Mouse (Mus musculus) midbrain, embryonic 16.5 days (tissue): Measurements from ENCODE around the gene Zfand3. TPM values are rescaled to one million over a fixed set of nuclear protein-coding genes. Genes with fewer than 3 reads are reported as not detected.

Experiments
- ATAC-seq: fragments of 200-750 bp; cut with Nextera tagmentation; 2 replicates; pipeline ENCODE4 v1.8.0; 2017; ENCODE audit warnings: moderate TSS enrichment
- H3K27ac ChIP-seq: fragments of 300-500 bp; sonication (generic); 2 replicates; pipeline ENCODE4 v1.5.1; 2014; ENCODE audit warnings: mild to moderate bottlenecking, low read length, mixed read lengths
- H3K27me3 ChIP-seq: fragments of 300-500 bp; sonication (generic); 2 replicates; pipeline ENCODE4 v1.6.1; 2014; ENCODE audit warnings: low read depth, low read length, mixed read lengths; ENCODE audit not compliant: control insufficient read depth, insufficient read depth
- H3K36me3 ChIP-seq: fragments of 300-500 bp; sonication (generic); 2 replicates; pipeline ENCODE4 v1.6.1; 2014; ENCODE audit warnings: mild to moderate bottlenecking, low read length, moderate library complexity, mixed read lengths; ENCODE audit not compliant: control insufficient read depth, insufficient read depth
- H3K4me1 ChIP-seq: fragments of 300-500 bp; sonication (generic); 2 replicates; pipeline ENCODE4 v1.6.1; 2014; ENCODE audit warnings: mild to moderate bottlenecking, low read length, mixed read lengths; ENCODE audit not compliant: control insufficient read depth, insufficient read depth
- H3K4me2 ChIP-seq: fragments of 300-500 bp; sonication (generic); 2 replicates; pipeline ENCODE4 v1.6.1; 2014; ENCODE audit warnings: mild to moderate bottlenecking, low read length, mixed read lengths
- H3K4me3 ChIP-seq: fragments of 300-500 bp; sonication (generic); 2 replicates; pipeline ENCODE4 v1.5.1; 2014; ENCODE audit warnings: low read depth, mild to moderate bottlenecking, low read length, moderate library complexity, mixed read lengths
- H3K9ac ChIP-seq: fragments of 300-500 bp; sonication (generic); 2 replicates; pipeline ENCODE4 v1.6.1; 2014; ENCODE audit warnings: low read depth, low read length, mixed read lengths
- H3K9me3 ChIP-seq: fragments of 300-500 bp; sonication (generic); replicated peaks from 2 replicates; pipeline ENCODE4 v1.6.1; 2014; ENCODE audit warnings: mild to moderate bottlenecking, low read length, mixed read lengths; ENCODE audit not compliant: control insufficient read depth, poor library complexity, severe bottlenecking
- WGBS: fragments of 180-500 bp; shearing (Covaris S2); extraction: QIAGEN DNeasy Blood & Tissue Kit; methylation state at CpG from one replicate; pipeline ENCODE4 v1.1.7; 2014; 5-methylcytosine and 5-hydroxymethylcytosine counted together
- polyA plus RNA-seq: library from polyadenylated mRNA; unstranded; fragments of >200 nt; fragmentation: Nextera tagmentation; extraction: Ambion mirVana; gene quantifications from 2 replicates; pipeline ENCODE4 v1.2.1, GENCODE M21; 2015

Zfand3 gene
- polyA plus RNA-seq, 1 experiment from 2014 or later, result 48.7 TPM

- H3K9me3 ChIP-seq, result no peaks in the 10 kb centered on the region
- H3K27ac ChIP-seq, result no peak overlapping the region
- H3K27me3 ChIP-seq, result no peaks in the 10 kb centered on the region
- H3K4me1 ChIP-seq, result peaks cover 21% of the 10 kb centered on the region
- ATAC-seq, result no peak
- H3K4me2 ChIP-seq, result no peak overlapping the region
- no peak overlapping the region for H3K4me3 ChIP-seq
- H3K36me3 ChIP-seq, result no peaks in the 10 kb centered on the region
- no peak overlapping the region for H3K9ac ChIP-seq
- 77% methylated on average over 2 of the region's 2 CpGs for WGBS
Measured at GRCm38 (mm10) chr17:30099670-30100069, 95.1 kb downstream of the Zfand3 start.

GRCm38 (mm10) chr17:30101801-30102200 lies 97.3 kb downstream of the Zfand3 start:
- no peaks in the 10 kb centered on the region for H3K36me3 ChIP-seq
- no peaks in the 10 kb centered on the region for H3K9me3 ChIP-seq
- no peak overlapping the region for H3K9ac ChIP-seq
- no peak overlapping the region for H3K4me2 ChIP-seq
- H3K27me3 ChIP-seq, result no peaks in the 10 kb centered on the region
- H3K27ac ChIP-seq, result no peak overlapping the region
- ATAC-seq, result no peak
- H3K4me1 ChIP-seq, result peaks cover 21% of the 10 kb centered on the region
- no peak overlapping the region for H3K4me3 ChIP-seq

DNA sequence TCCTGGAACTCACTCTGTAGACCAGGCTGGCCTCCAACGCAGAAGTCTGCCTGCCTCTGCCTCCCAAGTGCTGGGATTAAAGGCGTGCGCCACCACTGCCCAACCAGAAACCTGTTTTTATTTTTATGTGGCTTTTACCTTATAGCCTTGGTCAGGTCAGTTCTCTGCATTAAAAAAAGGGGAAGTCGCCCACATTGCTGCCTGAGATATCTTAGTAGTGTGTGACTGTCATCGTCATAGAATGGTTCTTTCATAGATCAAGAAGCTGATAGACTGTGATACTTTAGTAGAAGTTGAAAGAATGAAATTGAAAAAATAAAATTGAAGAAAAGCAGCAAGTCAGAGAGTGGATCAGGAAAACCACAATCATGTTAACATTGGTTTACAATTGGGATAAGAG lies 98.5 kb downstream of the Zfand3 start:
- H3K4me2 ChIP-seq, result no peak overlapping the region
- peaks cover 19% of the 10 kb centered on the region for H3K4me1 ChIP-seq
- no peaks in the 10 kb centered on the region for H3K27me3 ChIP-seq
- no peak overlapping the region for H3K9ac ChIP-seq
- ATAC-seq, result no peak
- H3K9me3 ChIP-seq, result no peaks in the 10 kb centered on the region
- no peaks in the 10 kb centered on the region for H3K36me3 ChIP-seq
- no peak overlapping the region for H3K4me3 ChIP-seq
- WGBS, result 96% methylated on average over 5 of the region's 5 CpGs
- no peak overlapping the region for H3K27ac ChIP-seq

GRCm38 (mm10) chr17:30103641-30104165 lies 99.2 kb downstream of the Zfand3 start:
- Histone ChIP-seq H3K27ac (no peak overlapping the region), H3K9ac (no peak overlapping the region), H3K9me3 (no peaks in the 10 kb centered on the region), H3K4me3 (no peak overlapping the region), H3K36me3 (no peaks in the 10 kb centered on the region), H3K4me1 (peaks cover 19% of the 10 kb centered on the region), H3K4me2 (no peak overlapping the region), H3K27me3 (no peaks in the 10 kb centered on the region)
- ATAC-seq, result no peak
- WGBS, result 79% methylated on average over 4 of the region's 4 CpGs

- Histone ChIP-seq H3K9ac (no peak overlapping the region), H3K4me2 (no peak overlapping the region), H3K4me3 (no peak overlapping the region), H3K36me3 (no peaks in the 10 kb centered on the region), H3K27me3 (no peaks in the 10 kb centered on the region), H3K9me3 (no peaks in the 10 kb centered on the region), H3K27ac (no peak overlapping the region), H3K4me1 (peaks cover 26% of the 10 kb centered on the region)
- no peak for ATAC-seq
- WGBS, result 82% methylated on average over 3 of the region's 3 CpGs
Measured at GRCm38 (mm10) chr17:30105369-30105768, 100.8 kb downstream of the Zfand3 start.

DNA sequence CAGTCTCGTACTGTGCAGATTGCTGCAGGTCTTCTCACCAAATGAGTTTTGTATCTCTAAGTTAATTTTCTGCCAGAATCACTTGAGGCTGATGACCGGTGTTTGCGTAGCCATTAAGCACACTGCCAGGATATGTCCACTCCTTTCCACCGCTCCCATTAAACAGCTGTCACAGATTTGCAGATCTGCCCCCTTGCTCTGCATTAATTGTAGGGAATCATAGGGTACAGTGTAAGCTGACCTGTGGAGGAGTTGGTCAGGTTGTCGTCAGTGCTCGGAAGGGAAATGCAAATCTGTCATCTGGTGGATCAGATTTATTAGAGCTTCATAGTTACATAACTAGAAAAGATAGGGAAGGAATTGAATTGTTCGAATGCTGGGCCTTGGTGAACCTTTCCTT lies 106.1 kb downstream of the Zfand3 start:
- Histone ChIP-seq H3K27ac (no peak overlapping the region), H3K27me3 (no peaks in the 10 kb centered on the region), H3K9me3 (no peaks in the 10 kb centered on the region), H3K4me1 (peaks cover 19% of the 10 kb centered on the region), H3K9ac (no peak overlapping the region), H3K4me3 (no peak overlapping the region), H3K36me3 (no peaks in the 10 kb centered on the region), H3K4me2 (no peak overlapping the region)
- WGBS, result 56% methylated on average over 7 of the region's 7 CpGs
- ATAC-seq, result no peak

DNA sequence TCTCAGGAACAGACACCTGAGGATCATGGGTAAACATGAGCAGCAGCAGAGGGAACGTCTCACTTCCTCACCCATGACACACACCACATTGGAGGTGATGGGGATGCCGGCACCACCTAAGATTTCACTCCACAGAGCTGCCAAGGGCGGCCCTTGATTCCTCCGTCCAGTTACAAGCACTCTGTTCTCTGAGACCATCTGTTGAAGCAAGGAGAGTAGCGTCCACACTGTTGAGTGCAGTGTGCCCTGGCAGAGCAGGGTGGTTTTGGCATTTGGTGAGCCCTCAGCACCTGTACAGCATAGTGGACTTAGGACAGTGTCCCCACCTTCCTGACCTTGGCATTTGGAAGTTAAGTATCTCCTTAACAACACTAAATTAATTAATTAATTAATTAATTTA lies 107.0 kb downstream of the Zfand3 start:
- no peak for ATAC-seq
- H3K4me2 ChIP-seq, result no peak overlapping the region
- 78% methylated on average over 5 of the region's 5 CpGs for WGBS
- no peak overlapping the region for H3K4me3 ChIP-seq
- H3K4me1 ChIP-seq, result peaks cover 21% of the 10 kb centered on the region
- H3K27me3 ChIP-seq, result no peaks in the 10 kb centered on the region
- H3K27ac ChIP-seq, result no peak overlapping the region
- no peaks in the 10 kb centered on the region for H3K36me3 ChIP-seq
- H3K9ac ChIP-seq, result no peak overlapping the region
- no peaks in the 10 kb centered on the region for H3K9me3 ChIP-seq

GRCm38 (mm10) chr17:30112080-30112479 lies 107.5 kb downstream of the Zfand3 start:
- H3K4me3 ChIP-seq, result no peak overlapping the region
- no peak overlapping the region for H3K4me2 ChIP-seq
- no peaks in the 10 kb centered on the region for H3K27me3 ChIP-seq
- H3K27ac ChIP-seq, result no peak overlapping the region
- no peaks in the 10 kb centered on the region for H3K36me3 ChIP-seq
- WGBS, result 78% methylated on average over 4 of the region's 4 CpGs
- no peak for ATAC-seq
- peaks cover 21% of the 10 kb centered on the region for H3K4me1 ChIP-seq
- no peaks in the 10 kb centered on the region for H3K9me3 ChIP-seq
- H3K9ac ChIP-seq, result no peak overlapping the region

DNA sequence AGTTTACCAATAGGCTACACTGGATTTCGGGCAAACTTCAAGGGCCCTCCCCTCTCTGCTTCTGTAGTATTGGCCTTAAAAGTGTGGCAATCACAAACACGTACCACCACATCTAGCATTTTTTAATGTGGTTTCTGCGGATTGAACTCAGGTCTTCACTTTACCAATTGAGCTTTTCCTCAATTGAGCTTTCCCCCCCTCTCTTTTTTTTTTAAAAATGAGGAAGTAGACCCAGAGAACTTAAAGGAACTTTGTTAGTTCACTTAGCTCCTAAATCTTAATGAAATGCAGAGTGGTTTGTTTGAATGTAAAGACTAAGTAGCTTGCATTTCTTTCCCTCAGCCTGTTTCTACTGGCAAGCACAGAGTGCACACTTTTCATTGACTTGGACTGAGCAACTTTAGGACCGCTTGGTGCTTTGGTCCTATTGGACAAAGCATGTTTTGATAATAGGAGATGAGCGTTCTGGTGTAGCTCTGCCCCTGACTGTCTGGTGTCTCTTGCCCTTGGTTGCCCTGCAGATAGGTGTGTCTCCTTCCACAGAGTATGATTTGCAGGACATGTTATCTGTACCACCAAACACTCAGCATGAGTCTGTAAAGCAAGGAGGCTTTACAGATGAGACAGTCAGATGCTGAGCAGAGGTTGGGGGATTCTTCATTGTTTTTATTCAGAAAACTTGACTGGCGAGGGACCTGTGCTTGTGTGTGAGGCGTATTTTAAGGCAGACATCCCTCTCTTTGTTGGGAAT lies 108.2 kb downstream of the Zfand3 start:
- Histone ChIP-seq H3K9ac (no peak overlapping the region), H3K9me3 (no peaks in the 10 kb centered on the region), H3K4me2 (no peak overlapping the region), H3K4me3 (no peak overlapping the region), H3K27me3 (no peaks in the 10 kb centered on the region), H3K4me1 (peaks cover 22% of the 10 kb centered on the region), H3K27ac (no peak overlapping the region), H3K36me3 (no peaks in the 10 kb centered on the region)
- 74% methylated on average over 7 of the region's 7 CpGs for WGBS
- ATAC-seq, result no peak
